In the genomic region with DNA sequence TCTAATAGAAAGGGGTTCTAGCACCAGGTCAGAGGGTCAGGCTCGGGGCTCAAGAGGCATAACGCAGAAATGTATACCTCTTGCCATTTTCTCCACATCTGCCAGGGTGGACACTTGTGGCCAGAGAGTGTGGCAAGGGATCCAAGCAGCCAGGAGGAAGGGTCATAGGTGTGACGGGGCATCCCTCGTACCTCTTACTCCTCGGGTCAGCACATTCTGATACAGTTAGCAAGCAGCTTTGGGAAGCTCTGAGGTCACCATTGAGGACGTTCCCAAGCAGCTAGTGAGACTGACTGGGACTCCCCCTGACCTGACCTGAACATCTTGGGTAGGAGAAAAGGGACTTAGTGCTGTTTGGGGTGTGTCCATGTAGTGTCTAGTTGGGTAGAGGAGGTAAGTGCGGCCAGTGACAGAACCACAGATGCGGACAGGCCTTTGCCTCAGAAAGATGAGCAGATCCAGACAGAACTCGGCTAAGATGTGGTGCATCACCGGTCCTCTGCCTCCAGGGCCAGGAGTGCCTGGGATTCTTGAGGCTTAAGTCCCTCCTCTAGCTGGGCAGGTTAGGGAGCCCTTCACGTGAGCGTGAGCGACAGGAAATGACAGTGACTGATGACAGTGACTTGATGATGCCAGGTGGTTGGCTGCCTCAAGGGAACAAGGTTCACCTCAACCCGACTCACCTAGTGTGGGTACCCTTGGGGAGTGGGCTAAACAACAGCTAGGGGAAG, we compare ENCODE assay signal across 16 mouse cellular contexts. TPM values are rescaled to one million over a fixed set of nuclear protein-coding genes. Genes with fewer than 3 reads are reported as not detected.
DNase-seq lines count a peak whose midpoint lies in the region; ATAC-seq lines count a peak whose summit lies in the region.
"Had no signal": no experiment of that assay in that cellular context is flagged by ENCODE, and none has a peak within 500 bp of the region (broad histone marks: within the 10 kb centered on the region; RNA-seq: fewer than 3 reads in every experiment).

No protein-coding gene starts in this region.

- 0 out of 2 replicates have a peak overlapping the region, but pooled peaks have one; percentile 5 for H3K4me2 ChIP-seq in limb, embryonic 15.5 days
- peak overlapping the region; percentile 77 for H3K4me2 ChIP-seq in heart, embryonic 14.5 days (ENCODE audit: low read length)
- H3K4me2 ChIP-seq: forebrain, embryonic 12.5 days had no signal

- H3K9me3 ChIP-seq in limb, embryonic 15.5 days, result no peaks in the 10 kb centered on the region
- H3K9me3 ChIP-seq in limb, embryonic 10.5 days (replicated peaks), result no peaks in the 10 kb centered on the region
- no peaks in the 10 kb centered on the region for H3K9me3 ChIP-seq in heart, embryonic 14.5 days (ENCODE audit: control insufficient read depth, low read length)
- H3K9me3 ChIP-seq: forebrain, embryonic 12.5 days had no signal

- peaks cover 7% of the 10 kb centered on the region; the same call in 1 of the 2 replicates for H3K27me3 ChIP-seq in limb, embryonic 15.5 days
- H3K27me3 ChIP-seq in limb, embryonic 10.5 days (ENCODE audit: low read depth, poor library complexity, severe bottlenecking), result peaks cover 23% of the 10 kb centered on the region
- H3K27me3 ChIP-seq in heart, embryonic 14.5 days (ENCODE audit: control insufficient read depth, insufficient read depth, low read length), result no peaks in the 10 kb centered on the region

- no peak overlapping the region for H3K9ac ChIP-seq in limb, embryonic 15.5 days
- peak overlapping the region; percentile 81 for H3K9ac ChIP-seq in heart, embryonic 14.5 days (ENCODE audit: low read length)
- H3K9ac ChIP-seq: forebrain, embryonic 12.5 days; liver, postnatal 0 days had no signal

- no peaks in the 10 kb centered on the region for H3K36me3 ChIP-seq in limb, embryonic 15.5 days
- H3K36me3 ChIP-seq in limb, embryonic 10.5 days, result no peaks in the 10 kb centered on the region
- H3K36me3 ChIP-seq in heart, embryonic 14.5 days (ENCODE audit: control insufficient read depth, insufficient read depth, low read length), result no peaks in the 10 kb centered on the region
- H3K36me3 ChIP-seq: forebrain, embryonic 12.5 days had no signal

- no peak overlapping the region for H3K4me3 ChIP-seq in limb, embryonic 15.5 days
- no peak overlapping the region for H3K4me3 ChIP-seq in limb, embryonic 10.5 days
- peak overlapping the region; percentile 47 to 65 for H3K4me3 ChIP-seq in heart, embryonic 14.5 days (ENCODE audit: control insufficient read depth in 1 of 2, insufficient read depth in 1 of 2, low read depth in 1 of 2, low read length in 2 of 2)
- H3K4me3 ChIP-seq: forebrain, embryonic 12.5 days had no signal

- H3K27ac ChIP-seq in limb, embryonic 15.5 days, result no peak overlapping the region; the same call in 1 of the 2 replicates
- H3K27ac ChIP-seq in limb, embryonic 10.5 days, result no peak overlapping the region
- peak overlapping the region; percentile 95 to 97 for H3K27ac ChIP-seq in heart, embryonic 14.5 days (replicated peaks in 1 of 2; ENCODE audit: control insufficient read depth in 1 of 2, insufficient read depth in 1 of 2, low read depth in 2 of 2, low read length in 2 of 2)
- H3K27ac ChIP-seq: forebrain, embryonic 12.5 days; macrophage had no signal

- DNase-seq in gastrocnemius, postnatal 25 days, result peak; percentile 60
- no peak for DNase-seq in gastrocnemius, adult 8-10 months (ENCODE audit: low spot score in 2 of 2)
- DNase-seq in limb, embryonic 10.5 days (ENCODE audit: low spot score), result no peak
- peak; percentile 83 for DNase-seq in skeletal muscle tissue, adult 2 months (ENCODE audit: low read depth, low spot score)
- no peak for DNase-seq in adipocyte (ENCODE audit: low spot score)
- DNase-seq: adrenal gland, postnatal 14 days; kidney, postnatal 25 days; liver, postnatal 0 days; right cerebral cortex, postnatal 25 days had no signal

- 59% methylated on average over 14 of the region's 14 CpGs for WGBS in limb, embryonic 15.5 days
- 60% methylated on average over 14 of the region's 14 CpGs for WGBS in limb, embryonic 10.5 days
- 32% methylated on average over 14 of the region's 14 CpGs for WGBS in heart, embryonic 14.5 days

- no peak for ATAC-seq in limb, embryonic 15.5 days (ENCODE audit: insufficient number of reproducible peaks, low FRiP score, low TSS enrichment, low read depth)
- ATAC-seq in heart, embryonic 14.5 days (ENCODE audit: insufficient number of reproducible peaks, insufficient read depth, low FRiP score, low read depth), result no peak
- ATAC-seq: liver, postnatal 0 days had no signal

- peaks cover 46% of the 10 kb centered on the region for H3K4me1 ChIP-seq in limb, embryonic 15.5 days
- peaks cover 47% of the 10 kb centered on the region for H3K4me1 ChIP-seq in limb, embryonic 10.5 days
- H3K4me1 ChIP-seq in heart, embryonic 14.5 days (ENCODE audit: control insufficient read depth in 2 of 2, insufficient read depth in 2 of 2, low read length in 2 of 2), result peaks cover 38 to 53% of the 10 kb centered on the region in 2 experiments

RNA-seq across cellular contexts. Expression of a gene that starts 3.5 kb away (rescaled TPM):
- 100 to 1,000 TPM; 160 to 313 TPM for total RNA-seq in gastrocnemius, postnatal 25 days (2021)
- 100 to 1,000 TPM; 222 to 251 (median 237) TPM for total RNA-seq in gastrocnemius, adult 8-10 months (2022)
- polyA plus RNA-seq in limb, embryonic 15.5 days (2015; fragmentation: Nextera tagmentation; extraction: Ambion mirVana), result 22.5 and 41.2 TPM in 2 replicates
- 8.9 and 10.7 TPM in 2 replicates for polyA plus RNA-seq in limb, embryonic 10.5 days (2016; fragmentation: Nextera tagmentation; extraction: Ambion mirVana)
- 73.5 and 80.7 TPM in 2 replicates for polyA plus RNA-seq in heart, embryonic 14.5 days (2014; fragmentation: Nextera tagmentation; extraction: Ambion mirVana)

RNA-seq across cellular contexts. Expression of a gene that starts 27.1 kb away (rescaled TPM):
- total RNA-seq in gastrocnemius, postnatal 25 days (2021), result 10 to 100 TPM; 14.8 to 20.2 TPM
- 1 to 10 TPM; 4.3 to 7.6 (median 5.8) TPM for total RNA-seq in gastrocnemius, adult 8-10 months (2022)
- 14.0 and 18.8 TPM in 2 replicates for polyA plus RNA-seq in limb, embryonic 15.5 days (2015; fragmentation: Nextera tagmentation; extraction: Ambion mirVana)
- 0.21 TPM in 1 of 2 replicates, not detected in the other for polyA plus RNA-seq in limb, embryonic 10.5 days (2016; fragmentation: Nextera tagmentation; extraction: Ambion mirVana)
- 2.5 and 2.7 TPM in 2 replicates for polyA plus RNA-seq in heart, embryonic 14.5 days (2014; fragmentation: Nextera tagmentation; extraction: Ambion mirVana)
- polyA plus RNA-seq: forebrain, embryonic 12.5 days had no signal

RNA-seq across cellular contexts. Expression of a gene that starts 31.3 kb away (rescaled TPM):
- not detected for total RNA-seq in gastrocnemius, postnatal 25 days (2021)
- not detected for total RNA-seq in gastrocnemius, adult 8-10 months (2022)
- 0.10 and 0.20 TPM in 2 replicates for polyA plus RNA-seq in limb, embryonic 15.5 days (2015; fragmentation: Nextera tagmentation; extraction: Ambion mirVana)
- 0.13 and 0.14 TPM in 2 replicates for polyA plus RNA-seq in limb, embryonic 10.5 days (2016; fragmentation: Nextera tagmentation; extraction: Ambion mirVana)
- not detected in 2 replicates for polyA plus RNA-seq in heart, embryonic 14.5 days (2014; fragmentation: Nextera tagmentation; extraction: Ambion mirVana)
- total RNA-seq: adrenal gland, postnatal 14 days; gastrocnemius, postnatal 36 days had no signal
- polyA plus RNA-seq: liver, postnatal 0 days; macrophage had no signal

RNA-seq across cellular contexts. Expression of a gene that starts 36.8 kb away (rescaled TPM):
- total RNA-seq in gastrocnemius, postnatal 25 days (2021), result 10 to 100 TPM in 1 of 2 experiments, 1 to 10 TPM in 1; 8.0 to 13.6 TPM
- 1 to 10 TPM; 1.6 to 4.2 (median 3.0) TPM for total RNA-seq in gastrocnemius, adult 8-10 months (2022)
- polyA plus RNA-seq in limb, embryonic 15.5 days (2015; fragmentation: Nextera tagmentation; extraction: Ambion mirVana), result 8.5 and 9.4 TPM in 2 replicates
- 0.24 TPM in 1 of 2 replicates, not detected in the other for polyA plus RNA-seq in limb, embryonic 10.5 days (2016; fragmentation: Nextera tagmentation; extraction: Ambion mirVana)
- polyA plus RNA-seq in heart, embryonic 14.5 days (2014; fragmentation: Nextera tagmentation; extraction: Ambion mirVana), result 2.3 and 2.7 TPM in 2 replicates
- polyA plus RNA-seq: macrophage had no signal

RNA-seq across cellular contexts. Expression of a gene that starts 43.0 kb away (rescaled TPM):
- total RNA-seq in gastrocnemius, postnatal 25 days (2021), result 1 to 10 TPM in 1 of 2 experiments, under 1 TPM in 1; 0.82 to 2.4 TPM
- total RNA-seq in gastrocnemius, adult 8-10 months (2022), result under 1 TPM; 0.31 to 0.60 (median 0.38) TPM
- polyA plus RNA-seq in limb, embryonic 15.5 days (2015; fragmentation: Nextera tagmentation; extraction: Ambion mirVana), result 0.27 and 0.28 TPM in 2 replicates
- polyA plus RNA-seq in limb, embryonic 10.5 days (2016; fragmentation: Nextera tagmentation; extraction: Ambion mirVana), result 0.10 and 0.35 TPM in 2 replicates
- 0.07 and 0.08 TPM in 2 replicates for polyA plus RNA-seq in heart, embryonic 14.5 days (2014; fragmentation: Nextera tagmentation; extraction: Ambion mirVana)
- total RNA-seq: midbrain, postnatal 0 days had no signal
- polyA plus RNA-seq: limb, embryonic 11.5 days; liver, postnatal 0 days had no signal

Comparison
In these comparisons a context has a peak if more than half of its experiments do, and no peak if none do; other contexts are left out.
1. DNase-seq: peak in gastrocnemius, postnatal 25 days (single experiment) and skeletal muscle tissue, adult 2 months (single experiment); none in gastrocnemius, adult 8-10 months (0 of 2), limb, embryonic 10.5 days (single experiment) and adipocyte (single experiment).
2. H3K27ac ChIP-seq: peak in heart, embryonic 14.5 days (2 of 2); none in limb, embryonic 15.5 days (single experiment) and limb, embryonic 10.5 days (single experiment).
3. H3K4me3 ChIP-seq: peak in heart, embryonic 14.5 days (2 of 2); none in limb, embryonic 15.5 days (single experiment) and limb, embryonic 10.5 days (single experiment).